Mouse (Mus musculus) stomach, postnatal 0 days (tissue): ENCODE measurements around the gene Ube2o. TPM values are rescaled to one million over a fixed set of nuclear protein-coding genes. Genes with fewer than 3 reads are reported as not detected.
A peak's percentile ranks its signal among the peaks of the same experiment; 100 is the strongest.

Source experiments
- ATAC-seq: fragments of 200-750 bp; cut with Nextera tagmentation; 2 replicates; pipeline ENCODE4 v1.8.0; 2017; ENCODE audit not compliant: low FRiP score, low TSS enrichment
- DNase-seq: peaks from one replicate; pipeline ENCODE4 v3.0.0-alpha.2; 2016; ENCODE audit warnings: low spot score
- H3K27ac ChIP-seq: fragments of 300-500 bp; sonication (generic); replicated peaks from 2 replicates; pipeline ENCODE4 v1.5.1; 2014; ENCODE audit warnings: mild to moderate bottlenecking, control low read depth
- H3K27me3 ChIP-seq: fragments of 300-500 bp; sonication (generic); 2 replicates; pipeline ENCODE4 v1.6.1; 2014; ENCODE audit warnings: low read length; ENCODE audit not compliant: control insufficient read depth, insufficient read depth
- H3K36me3 ChIP-seq: fragments of 300-500 bp; sonication (generic); 2 replicates; pipeline ENCODE4 v1.6.1; 2014; ENCODE audit warnings: low read length, mixed read lengths; ENCODE audit not compliant: control insufficient read depth, insufficient read depth
- H3K4me1 ChIP-seq: fragments of 300-500 bp; sonication (generic); replicated peaks from 2 replicates; pipeline ENCODE4 v1.6.1; 2014; ENCODE audit warnings: antibody characterized with exemption; ENCODE audit not compliant: control insufficient read depth, insufficient read depth
- H3K4me2 ChIP-seq: fragments of 300-500 bp; sonication (generic); replicated peaks from 2 replicates; pipeline ENCODE4 v1.6.1; 2014; ENCODE audit warnings: low read depth, mild to moderate bottlenecking, control low read depth, moderate library complexity
- H3K4me3 ChIP-seq: fragments of 300-500 bp; sonication (generic); 2 replicates; pipeline ENCODE4 v1.5.1; 2014; ENCODE audit warnings: low read depth, low read length, control low read depth
- H3K9ac ChIP-seq: fragments of 300-500 bp; sonication (generic); 2 replicates; pipeline ENCODE4 v1.6.1; 2014; ENCODE audit warnings: mild to moderate bottlenecking, low read length, control low read depth, mixed read lengths
- H3K9me3 ChIP-seq: fragments of 300-500 bp; sonication (generic); 2 replicates; pipeline ENCODE4 v1.6.1; 2016; ENCODE audit warnings: low read length; ENCODE audit not compliant: control insufficient read depth
- CTCF ChIP-seq: IDR thresholded peaks from 2 replicates; pipeline ENCODE4 v1.5.1; 2016; ENCODE audit warnings: antibody characterized with exemption, low read depth, mild to moderate bottlenecking, moderate library complexity
- EP300 ChIP-seq: optimal IDR thresholded peaks from 2 replicates; pipeline ENCODE3; 2016; ENCODE audit warnings: antibody characterized with exemption
- WGBS: fragments of 180-500 bp; shearing (Covaris S2); extraction: QIAGEN DNeasy Blood & Tissue Kit; methylation state at CpG from one replicate; pipeline ENCODE4 v1.1.7; 2014; 5-methylcytosine and 5-hydroxymethylcytosine counted together
- polyA plus RNA-seq: library from polyadenylated mRNA; unstranded; fragments of >200 nt; fragmentation: Nextera tagmentation; extraction: Ambion mirVana; gene quantifications from 2 replicates; pipeline ENCODE4 v1.2.1, GENCODE M21; 2015

The Ube2o gene
- polyA plus RNA-seq, 1 experiment from 2014 or later: 4.7 TPM

DNA sequence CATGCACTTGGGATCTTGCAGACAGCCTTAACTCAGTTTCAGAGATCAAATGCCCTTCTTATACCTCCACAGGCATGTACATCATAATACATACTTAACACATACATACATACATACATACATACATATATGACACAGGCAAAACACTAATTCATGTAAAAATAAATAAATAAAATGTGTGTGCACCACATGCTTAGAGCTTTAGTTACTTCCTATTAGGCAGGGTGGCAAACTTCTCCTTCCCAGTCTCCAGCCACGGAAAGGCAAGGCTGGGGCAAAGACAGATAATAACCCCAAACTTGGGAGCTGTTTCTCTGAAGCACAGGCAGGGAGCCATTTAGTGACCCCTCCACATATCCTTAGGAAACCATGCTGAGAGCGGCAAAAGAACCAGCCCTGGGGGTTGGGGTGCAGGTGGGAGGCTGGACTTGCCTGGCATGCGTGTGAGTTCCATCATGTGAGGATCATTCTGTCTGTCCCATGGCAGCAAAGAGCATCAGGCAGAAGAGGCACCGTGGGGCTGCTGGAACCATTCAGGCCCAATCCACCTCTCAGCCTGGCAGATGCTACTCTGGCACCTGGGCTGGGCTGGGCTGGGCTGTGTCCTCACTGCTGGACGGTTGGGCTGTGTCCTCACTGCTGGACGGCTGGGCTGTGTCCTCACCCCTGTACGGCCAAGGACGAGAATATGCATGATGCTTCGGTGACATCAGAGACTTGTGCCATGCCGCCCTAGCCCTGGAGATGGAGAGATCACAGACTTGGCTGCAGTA, 45.2 kb upstream of the Ube2o start, which contains the start of gene Rhbdf2:
TSS of gene Rhbdf2 (minus strand) at position 721 of the 773 bp plus-strand sequence.
- WGBS: 74% methylated on average over 10 of the region's 10 CpGs
- Histone ChIP-seq H3K27ac (no peak within 1 kb of the TSS), H3K4me1 (peaks cover 3% of the 10 kb centered on the region; the same call in 1 of the 2 replicates), H3K4me3 (no peak within 1 kb of the TSS), H3K4me2 (no peak within 1 kb of the TSS), H3K9me3 (no peaks in the 10 kb centered on the region), H3K9ac (no peak within 1 kb of the TSS), H3K27me3 (no peaks in the 10 kb centered on the region), H3K36me3 (no peaks in the 10 kb centered on the region)
- TF ChIP-seq CTCF (no peak), EP300 (no peak)
- ATAC-seq (no peak), DNase-seq (no peak)

DNA sequence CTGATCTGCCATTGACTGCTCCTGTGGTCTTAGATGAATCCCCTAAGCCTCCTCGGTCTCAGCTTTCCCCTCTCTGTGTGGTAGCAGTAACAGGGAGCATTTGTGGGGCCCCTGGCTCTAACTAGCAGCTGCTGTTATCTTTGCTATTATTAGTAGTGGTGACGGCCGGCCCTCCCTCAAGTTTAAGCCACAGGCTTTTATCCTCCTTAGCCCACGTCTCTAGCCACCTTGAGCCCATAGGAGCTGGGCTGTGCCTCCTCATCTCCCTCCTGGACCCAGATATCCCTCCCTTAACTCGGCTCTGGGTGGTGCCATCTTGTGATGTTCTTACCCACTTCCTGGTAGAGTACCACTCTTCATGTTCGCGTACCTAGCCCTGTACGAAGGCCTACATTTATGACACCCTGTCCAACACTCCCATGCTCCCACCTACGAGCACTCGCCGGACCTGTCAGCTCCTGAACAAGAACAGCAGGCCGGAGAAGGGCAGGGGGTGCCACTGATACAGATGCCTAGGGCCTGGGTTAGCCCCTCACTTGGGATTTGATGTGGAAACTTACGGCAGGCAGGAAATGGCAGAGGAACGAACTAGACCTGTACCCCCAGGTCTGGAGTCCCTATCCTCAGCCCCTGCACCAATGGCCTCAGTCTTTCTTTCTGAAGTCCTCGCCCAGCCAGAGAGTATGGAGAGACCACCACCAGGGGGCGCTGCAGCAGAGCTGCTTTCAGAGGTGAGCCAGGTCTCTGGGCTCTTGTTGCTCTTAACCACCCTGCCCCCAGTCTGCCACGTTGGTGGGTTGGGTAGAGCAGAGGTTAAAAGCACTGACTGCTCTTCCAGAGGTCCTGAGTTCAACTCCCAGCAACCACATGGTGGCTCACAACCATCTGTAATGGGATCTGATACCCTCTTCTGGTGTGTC, 44.1 kb upstream of the Ube2o start:
- H3K27ac ChIP-seq: no peak overlapping the region
- 77% methylated on average over 17 of the region's 17 CpGs for WGBS
- H3K27me3 ChIP-seq: no peaks in the 10 kb centered on the region
- no peaks in the 10 kb centered on the region for H3K36me3 ChIP-seq
- H3K4me2 ChIP-seq: no peak overlapping the region
- ATAC-seq (no peak), DNase-seq (peak; percentile 65)
- H3K9me3 ChIP-seq: no peaks in the 10 kb centered on the region
- H3K9ac ChIP-seq: no peak overlapping the region
- no peak overlapping the region for H3K4me3 ChIP-seq
- H3K4me1 ChIP-seq: peaks cover 11% of the 10 kb centered on the region
- peak; percentile 75 for TF ChIP-seq CTCF
- TF ChIP-seq EP300: no peak

DNA sequence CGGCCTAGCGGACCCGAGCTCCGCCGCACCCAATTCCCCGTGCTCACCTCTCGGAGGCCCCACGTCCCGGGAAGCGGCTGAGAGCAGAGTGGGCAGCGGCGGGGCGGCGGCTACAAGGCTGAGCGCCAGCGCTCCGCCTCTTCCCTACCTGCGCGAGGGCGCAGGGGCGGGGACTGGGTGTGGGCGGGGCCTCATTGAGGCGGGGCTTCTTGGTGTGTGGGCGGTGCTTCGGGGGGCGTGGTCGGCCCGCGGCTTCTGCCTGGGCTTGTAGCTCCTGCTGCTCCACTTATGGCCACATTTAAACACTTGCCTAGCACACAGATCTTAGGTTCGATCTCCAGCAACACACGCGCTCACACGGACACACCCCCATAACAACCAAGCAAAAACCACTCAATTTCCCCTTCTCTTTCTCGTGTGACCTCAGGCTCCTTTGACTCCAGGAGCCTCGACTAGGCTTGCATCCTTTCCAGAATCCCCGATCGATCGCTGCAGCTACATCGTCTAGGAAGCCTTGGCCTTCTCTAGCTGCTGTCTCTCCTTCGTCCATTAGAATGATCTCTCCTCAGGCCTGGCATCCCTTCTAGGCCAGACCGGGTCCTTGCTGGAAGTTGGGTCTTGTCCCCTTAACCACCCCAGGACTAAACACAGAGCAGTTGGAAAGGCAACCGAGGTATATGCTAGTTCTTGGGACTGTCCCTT, 43.0 kb upstream of the Ube2o start:
- 10% methylated on average over 42 of the region's 42 CpGs for WGBS
- peaks cover 13% of the 10 kb centered on the region for H3K4me1 ChIP-seq

DNA sequence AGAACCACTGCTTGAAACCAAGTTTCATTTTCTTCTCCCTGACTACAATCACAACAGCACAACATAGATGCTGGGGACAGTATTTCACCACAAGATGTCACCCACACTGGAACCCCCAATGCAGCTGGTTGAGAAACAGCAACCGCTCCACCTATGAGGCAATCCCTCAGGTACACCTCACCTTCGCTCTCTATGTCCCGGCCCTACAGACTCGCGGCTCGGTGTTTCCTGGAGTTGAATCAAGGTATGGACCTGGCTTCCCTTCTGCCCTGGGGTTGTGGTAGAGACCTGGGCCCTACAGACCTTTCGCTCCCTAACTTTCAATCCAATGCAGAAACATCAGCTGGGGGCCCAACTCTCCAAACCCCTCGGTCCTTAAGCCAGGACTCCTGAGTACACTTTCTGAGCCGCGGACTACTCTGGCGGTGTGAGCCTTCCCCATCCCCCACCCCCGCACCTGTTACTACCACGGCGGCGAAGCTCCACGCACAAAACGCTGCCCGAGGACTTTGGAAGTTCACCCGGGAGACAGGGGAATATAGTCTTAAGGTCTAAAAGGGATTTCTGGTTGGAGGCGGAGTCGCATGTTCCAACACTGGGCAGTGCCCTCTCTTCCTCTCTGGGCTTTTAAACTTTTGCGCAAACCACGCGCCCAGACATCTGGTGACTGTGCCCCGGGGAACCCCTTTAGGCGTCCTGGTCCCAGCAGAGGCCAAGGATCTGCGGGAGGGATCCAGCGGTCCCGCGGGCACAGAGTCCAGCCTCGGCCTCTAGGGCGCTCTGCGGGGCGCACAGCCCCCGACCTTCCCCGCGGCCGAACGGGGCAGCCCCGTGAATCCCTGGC, 42.3 kb upstream of the Ube2o start:
- H3K9me3 ChIP-seq: no peaks in the 10 kb centered on the region
- H3K9ac ChIP-seq: peak overlapping the region; percentile 77
- H3K4me2 ChIP-seq: peak overlapping the region; percentile 94
- no peaks in the 10 kb centered on the region for H3K27me3 ChIP-seq
- peak overlapping the region; percentile 67 for H3K4me3 ChIP-seq
- WGBS: 7% methylated on average over 40 of the region's 40 CpGs
- TF ChIP-seq CTCF (peak; percentile 25), EP300 (no peak)
- ATAC-seq: peak; percentile 36; the same call in 1 of the 2 replicates
- H3K4me1 ChIP-seq: peaks cover 13% of the 10 kb centered on the region
- peak overlapping the region; percentile 86 for H3K27ac ChIP-seq
- peak; percentile 62 for DNase-seq
- no peaks in the 10 kb centered on the region for H3K36me3 ChIP-seq

More for the DNA sequence above, 43.0 kb upstream of the Ube2o start:
- TF ChIP-seq EP300 (no peak), CTCF (no peak)
- Histone ChIP-seq H3K36me3 (no peaks in the 10 kb centered on the region), H3K9me3 (no peaks in the 10 kb centered on the region), H3K9ac (peak overlapping the region; percentile 77), H3K27me3 (no peaks in the 10 kb centered on the region), H3K4me3 (peak overlapping the region; percentile 67), H3K4me2 (peak overlapping the region; percentile 94), H3K27ac (peak overlapping the region; percentile 86)
- DNase-seq (peak; percentile 94), ATAC-seq (peak; percentile 70)

DNA sequence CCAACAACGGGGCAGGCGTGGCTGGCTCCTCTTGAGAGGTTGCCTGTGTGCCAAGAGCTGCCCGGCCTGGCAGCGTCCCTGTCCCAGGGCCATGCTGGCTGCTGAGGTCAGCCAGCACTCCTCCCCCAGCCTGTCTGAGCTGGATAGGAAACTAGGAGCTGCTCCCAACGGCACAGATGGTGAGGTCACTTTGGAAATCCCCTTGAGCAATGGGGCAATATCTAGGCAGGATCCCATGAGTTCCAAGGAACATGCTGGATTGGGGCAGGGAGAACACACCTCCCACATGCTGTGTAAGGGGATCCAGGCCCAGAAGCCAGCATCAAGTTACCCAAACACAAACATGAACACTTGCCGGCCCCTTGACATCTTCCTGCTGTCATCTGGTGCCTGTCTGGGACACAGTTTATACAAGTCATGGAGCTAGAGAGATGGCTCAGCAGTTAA, 40.0 kb upstream of the Ube2o start:
- TF ChIP-seq CTCF: no peak
- no peak for TF ChIP-seq EP300
- DNase-seq: peak; percentile 47
- Histone ChIP-seq H3K4me2 (0 out of 2 replicates have a peak overlapping the region, but pooled peaks have one; percentile 17), H3K4me1 (peaks cover 17% of the 10 kb centered on the region), H3K4me3 (no peak overlapping the region), H3K9ac (no peak overlapping the region), H3K36me3 (no peaks in the 10 kb centered on the region), H3K9me3 (no peaks in the 10 kb centered on the region), H3K27me3 (no peaks in the 10 kb centered on the region), H3K27ac (peak overlapping the region; percentile 45)
- 19% methylated on average over 6 of the region's 6 CpGs for WGBS
- ATAC-seq: peak; percentile 56
